Comparison of ENCODE assay signal across 23 mouse cellular contexts in the genomic region with DNA sequence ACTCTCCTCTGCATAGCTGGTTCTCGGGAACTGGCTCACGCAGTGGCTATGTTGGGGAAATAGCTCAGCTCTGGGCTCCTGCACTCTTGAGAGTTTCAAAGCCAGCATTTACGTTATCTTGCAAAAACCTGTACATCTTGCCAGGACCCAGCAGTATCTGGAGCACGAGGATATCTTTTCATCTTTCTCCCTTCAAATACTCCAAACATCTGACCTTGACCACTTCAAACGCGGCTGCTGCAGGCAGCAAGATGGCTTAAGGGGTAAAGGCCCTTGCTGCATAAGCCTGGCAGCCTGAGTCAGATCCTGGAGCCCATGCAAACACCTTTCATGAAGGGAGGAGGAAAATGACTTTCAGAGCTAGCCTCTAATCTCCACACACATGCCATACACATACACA.
DNase-seq lines count a peak whose midpoint lies in the region; ATAC-seq lines count a peak whose summit lies in the region.
"Had no signal": no experiment of that assay in that cellular context is flagged by ENCODE, and none has a peak within 500 bp of the region (broad histone marks: within the 10 kb centered on the region; RNA-seq: fewer than 3 reads in every experiment).

No protein-coding gene starts in this region.

- H3K36me3 ChIP-seq in midbrain, embryonic 16.5 days (ENCODE audit: control insufficient read depth, insufficient read depth, low read length): no peaks in the 10 kb centered on the region
- no peaks in the 10 kb centered on the region for H3K36me3 ChIP-seq in midbrain, embryonic 15.5 days (replicated peaks)
- H3K36me3 ChIP-seq: embryonic facial prominence, embryonic 10.5 days; G1E; heart, embryonic 10.5 days; hindbrain, embryonic 13.5 days had no signal

- H3K4me1 ChIP-seq in midbrain, embryonic 16.5 days (ENCODE audit: control insufficient read depth, insufficient read depth, low read length): peaks cover 6% of the 10 kb centered on the region
- H3K4me1 ChIP-seq in midbrain, embryonic 15.5 days: peaks cover 19% of the 10 kb centered on the region

- H3K4me2 ChIP-seq in midbrain, embryonic 16.5 days (ENCODE audit: low read length): no peak overlapping the region
- H3K4me2 ChIP-seq in midbrain, embryonic 15.5 days: no peak overlapping the region
- H3K4me2 ChIP-seq: forebrain, embryonic 13.5 days; hindbrain, embryonic 13.5 days had no signal

- 60% methylated on average over 6 of the region's 6 CpGs for WGBS in midbrain, embryonic 16.5 days
- WGBS in midbrain, embryonic 15.5 days: 77% methylated on average over 6 of the region's 6 CpGs

- DNase-seq in adrenal gland, postnatal 10 days: peak; percentile 34
- DNase-seq in brain, adult 2 months (ENCODE audit: low read depth, low spot score): peak; percentile 15
- no peak for DNase-seq in MN1 (ENCODE audit: low spot score)
- DNase-seq in natural killer cell, adult 2 months (ENCODE audit: low spot score in 2 of 2): no peak
- no peak for DNase-seq in urinary bladder, postnatal 4 days (ENCODE audit: low spot score in 2 of 2)
- DNase-seq: cerebellum, adult 2 months; cerebellum, postnatal 10 days; forebrain, postnatal 0 days; gastrocnemius, adult 2 months; gastrocnemius, postnatal 25 days; heart, adult 11 months; heart, postnatal 10 days; heart, postnatal 4 days; kidney, adult 11 months had no signal

- H3K27ac ChIP-seq in midbrain, embryonic 16.5 days (ENCODE audit: low read length): peak overlapping the region; percentile 20; the same call in 1 of the 2 replicates
- H3K27ac ChIP-seq in midbrain, embryonic 15.5 days: no peak overlapping the region
- H3K27ac ChIP-seq: embryonic facial prominence, embryonic 10.5 days; forebrain, embryonic 13.5 days; gastrocnemius, adult 2 months; heart, embryonic 10.5 days; hindbrain, embryonic 13.5 days; hindbrain, postnatal 0 days had no signal

- no peaks in the 10 kb centered on the region for H3K27me3 ChIP-seq in midbrain, embryonic 16.5 days (ENCODE audit: control insufficient read depth, insufficient read depth, low read depth, low read length)
- no peaks in the 10 kb centered on the region for H3K27me3 ChIP-seq in midbrain, embryonic 15.5 days (replicated peaks)

- no peaks in the 10 kb centered on the region for H3K9me3 ChIP-seq in midbrain, embryonic 16.5 days (replicated peaks; ENCODE audit: control insufficient read depth, low read length, poor library complexity, severe bottlenecking)
- no peaks in the 10 kb centered on the region for H3K9me3 ChIP-seq in midbrain, embryonic 15.5 days
- H3K9me3 ChIP-seq: embryonic facial prominence, embryonic 10.5 days; forebrain, embryonic 13.5 days; G1E; heart, embryonic 10.5 days; hindbrain, embryonic 13.5 days had no signal

- H3K4me3 ChIP-seq in midbrain, embryonic 16.5 days (ENCODE audit: low read depth, low read length): no peak overlapping the region
- H3K4me3 ChIP-seq in midbrain, embryonic 15.5 days: no peak overlapping the region
- H3K4me3 ChIP-seq: embryonic facial prominence, embryonic 10.5 days; forebrain, embryonic 13.5 days; gastrocnemius, adult 2 months; heart, embryonic 10.5 days; hindbrain, embryonic 13.5 days had no signal

- no peak for ATAC-seq in midbrain, embryonic 16.5 days
- ATAC-seq in midbrain, embryonic 15.5 days (replicated peaks): no peak
- ATAC-seq: CD4-positive, CD25-positive, alpha-beta regulatory T cell, adult 4 months; forebrain, embryonic 13.5 days; forebrain, postnatal 0 days; hindbrain, postnatal 0 days had no signal

- no peak overlapping the region for H3K9ac ChIP-seq in midbrain, embryonic 16.5 days (ENCODE audit: low read depth, low read length)
- H3K9ac ChIP-seq in midbrain, embryonic 15.5 days: no peak overlapping the region
- H3K9ac ChIP-seq: forebrain, embryonic 13.5 days; forebrain, postnatal 0 days; hindbrain, embryonic 13.5 days had no signal

Comparison
In these comparisons a context has a peak if more than half of its experiments do, and no peak if none do; other contexts are left out.
1. DNase-seq: peak in adrenal gland, postnatal 10 days (single experiment) and brain, adult 2 months (single experiment); none in MN1 (single experiment), natural killer cell, adult 2 months (0 of 2) and urinary bladder, postnatal 4 days (0 of 2).